Mouse (Mus musculus) hindbrain, embryonic 15.5 days (tissue): Measurements from ENCODE around the gene Olfr646. TPM values are rescaled to one million over a fixed set of nuclear protein-coding genes. Genes with fewer than 3 reads are reported as not detected.

Experiments
- ATAC-seq: fragments of 200-750 bp; cut with Nextera tagmentation; 2 replicates; pipeline ENCODE4 v1.8.0; 2017; ENCODE audit warnings: low read depth, moderate number of reproducible peaks, moderate TSS enrichment; ENCODE audit not compliant: low FRiP score
- H3K27ac ChIP-seq: fragments of 300-500 bp; sonication (generic); replicated peaks from 2 replicates; pipeline ENCODE4 v1.5.1; 2015; ENCODE audit warnings: mild to moderate bottlenecking, inconsistent platforms
- H3K27me3 ChIP-seq: fragments of 300-500 bp; sonication (generic); 2 replicates; pipeline ENCODE4 v1.6.1; 2015; ENCODE audit warnings: control low read depth, inconsistent platforms
- H3K36me3 ChIP-seq: fragments of 300-500 bp; sonication (generic); 2 replicates; pipeline ENCODE4 v1.6.1; 2015; ENCODE audit warnings: control low read depth, inconsistent platforms
- H3K4me1 ChIP-seq: fragments of 300-500 bp; sonication (generic); replicated peaks from 2 replicates; pipeline ENCODE4 v1.6.1; 2015; ENCODE audit warnings: control low read depth, inconsistent platforms
- H3K4me2 ChIP-seq: fragments of 300-500 bp; sonication (generic); 2 replicates; pipeline ENCODE4 v1.6.1; 2015; ENCODE audit warnings: moderate library complexity, mild to moderate bottlenecking, inconsistent platforms
- H3K4me3 ChIP-seq: fragments of 300-500 bp; sonication (generic); 2 replicates; pipeline ENCODE4 v1.5.1; 2015; ENCODE audit warnings: mild to moderate bottlenecking, inconsistent platforms
- H3K9ac ChIP-seq: fragments of 300-500 bp; sonication (generic); 2 replicates; pipeline ENCODE4 v1.6.1; 2015; ENCODE audit warnings: inconsistent platforms
- H3K9me3 ChIP-seq: fragments of 300-500 bp; sonication (generic); 2 replicates; pipeline ENCODE4 v1.6.1; 2016; ENCODE audit warnings: control low read depth, inconsistent platforms
- WGBS: fragments of 180-500 bp; shearing (Covaris S2); methylation state at CpG from one replicate; pipeline ENCODE4 v1.1.7; 2015; 5-methylcytosine and 5-hydroxymethylcytosine counted together
- polyA plus RNA-seq: library from polyadenylated mRNA; unstranded; fragments of >200 nt; fragmentation: Nextera tagmentation; extraction: Ambion mirVana; gene quantifications from 2 replicates; pipeline ENCODE4 v1.2.1, GENCODE M21; 2015

Gene Olfr646
- not detected in 2 replicates for polyA plus RNA-seq

DNA sequence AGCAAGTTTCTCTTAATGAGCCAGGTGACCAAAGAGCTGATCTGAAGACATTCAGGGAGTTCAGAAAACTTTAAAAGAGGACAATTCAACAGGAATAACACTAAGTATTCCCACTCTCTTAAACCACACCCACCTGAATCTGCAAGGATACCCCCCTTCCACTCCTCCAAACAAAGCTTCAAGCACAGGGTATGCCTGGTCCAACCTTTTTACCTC lies at the start of gene Olfr646:
Gene Olfr646, plus strand, starts transcription at position 117 of the 216 bp plus-strand sequence.
- ATAC-seq: no peak
- Histone ChIP-seq H3K27me3 (no peaks in the 10 kb centered on the region), H3K4me3 (no peak within 1 kb of the TSS), H3K9me3 (no peaks in the 10 kb centered on the region), H3K4me2 (no peak within 1 kb of the TSS), H3K9ac (no peak within 1 kb of the TSS), H3K4me1 (no peaks in the 10 kb centered on the region), H3K27ac (no peak within 1 kb of the TSS), H3K36me3 (no peaks in the 10 kb centered on the region)

DNA sequence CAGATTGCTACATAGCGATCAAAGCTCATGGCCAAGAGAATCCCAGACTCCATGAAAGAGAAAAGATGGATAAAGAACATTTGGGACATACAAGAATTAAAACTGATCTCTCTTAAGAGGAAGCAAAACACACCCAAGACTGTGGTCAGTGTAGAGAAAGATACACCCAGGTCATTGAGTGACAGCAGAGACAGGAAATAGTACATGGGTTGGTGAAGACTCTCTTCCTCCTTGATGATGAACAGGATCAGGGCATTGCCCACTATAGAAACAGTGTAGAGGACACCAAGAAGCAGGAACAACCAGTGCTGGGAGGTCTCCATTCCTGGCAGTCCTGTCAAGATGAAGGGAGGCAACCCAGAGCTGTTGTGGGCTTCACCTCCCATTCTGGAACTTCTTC lies 45.5 kb upstream of the Olfr646 start:
- no peak overlapping the region for H3K9ac ChIP-seq
- no peaks in the 10 kb centered on the region for H3K4me1 ChIP-seq
- no peaks in the 10 kb centered on the region for H3K9me3 ChIP-seq
- H3K27ac ChIP-seq: no peak overlapping the region
- no peak overlapping the region for H3K4me2 ChIP-seq
- H3K36me3 ChIP-seq: no peaks in the 10 kb centered on the region
- H3K4me3 ChIP-seq: no peak overlapping the region
- WGBS: 95% methylated on average over 1 of the region's 1 CpGs
- ATAC-seq: no peak
- no peaks in the 10 kb centered on the region for H3K27me3 ChIP-seq

DNA sequence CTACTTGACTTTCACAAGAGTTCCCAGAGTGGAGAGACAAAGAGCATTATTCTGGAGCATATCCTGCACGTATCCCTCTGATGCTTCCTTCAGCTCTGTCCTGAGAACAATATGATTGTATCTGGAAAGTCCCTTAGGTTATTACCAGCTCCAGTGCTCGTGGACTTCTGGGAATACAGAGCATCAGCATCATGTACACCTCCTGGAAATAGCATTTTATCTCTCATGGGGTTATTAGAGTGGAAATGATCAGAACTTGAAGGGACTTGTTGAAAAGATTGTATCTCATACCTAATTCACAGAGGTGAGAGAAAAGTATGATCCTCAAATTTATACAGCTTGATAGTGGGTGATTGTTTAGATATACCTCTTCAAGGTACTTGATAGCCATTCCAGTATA lies 43.3 kb upstream of the Olfr646 start, which contains the start of gene 4930516K23Rik:
Gene 4930516K23Rik, minus strand, starts transcription at position 101 of the 400 bp plus-strand sequence.
- no peaks in the 10 kb centered on the region for H3K27me3 ChIP-seq
- no peak within 1 kb of the TSS for H3K4me2 ChIP-seq
- ATAC-seq: no peak
- no peaks in the 10 kb centered on the region for H3K4me1 ChIP-seq
- H3K4me3 ChIP-seq: no peak within 1 kb of the TSS
- H3K9ac ChIP-seq: no peak within 1 kb of the TSS
- no peaks in the 10 kb centered on the region for H3K9me3 ChIP-seq
- H3K27ac ChIP-seq: no peak within 1 kb of the TSS
- no peaks in the 10 kb centered on the region for H3K36me3 ChIP-seq
- WGBS: 51% methylated on average over 2 of the region's 2 CpGs

DNA sequence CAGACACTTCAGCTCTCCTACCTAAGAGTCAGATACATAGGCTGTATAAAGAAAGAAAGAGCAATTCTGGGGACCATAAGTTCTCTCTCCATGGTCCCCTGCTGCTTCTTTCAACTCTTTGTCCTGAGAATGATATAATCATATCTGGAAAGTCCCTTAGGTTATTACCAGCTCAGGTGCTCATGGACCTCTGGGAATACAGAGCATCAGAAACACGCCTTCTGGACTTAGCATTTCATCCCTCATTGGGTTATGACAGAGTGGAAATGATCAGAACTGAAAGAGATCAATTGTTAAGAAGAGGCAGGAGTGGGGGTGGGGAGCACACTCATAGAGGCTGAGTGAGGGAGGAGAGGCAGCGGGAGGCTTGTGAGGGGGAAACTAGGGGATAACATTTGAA lies 32.9 kb upstream of the Olfr646 start, which contains the start of gene Olfr644:
Gene Olfr644, minus strand, starts transcription at position 101 of the 400 bp plus-strand sequence.
- Histone ChIP-seq H3K4me2 (no peak within 1 kb of the TSS), H3K9ac (no peak within 1 kb of the TSS), H3K4me3 (no peak within 1 kb of the TSS), H3K4me1 (no peaks in the 10 kb centered on the region), H3K36me3 (no peaks in the 10 kb centered on the region), H3K27ac (no peak within 1 kb of the TSS), H3K9me3 (0 out of 2 replicates have a peak, but pooled peaks cover 4% of the 10 kb centered on the region), H3K27me3 (no peaks in the 10 kb centered on the region)
- ATAC-seq: no peak
- 74% methylated on average over 2 of the region's 2 CpGs for WGBS

DNA sequence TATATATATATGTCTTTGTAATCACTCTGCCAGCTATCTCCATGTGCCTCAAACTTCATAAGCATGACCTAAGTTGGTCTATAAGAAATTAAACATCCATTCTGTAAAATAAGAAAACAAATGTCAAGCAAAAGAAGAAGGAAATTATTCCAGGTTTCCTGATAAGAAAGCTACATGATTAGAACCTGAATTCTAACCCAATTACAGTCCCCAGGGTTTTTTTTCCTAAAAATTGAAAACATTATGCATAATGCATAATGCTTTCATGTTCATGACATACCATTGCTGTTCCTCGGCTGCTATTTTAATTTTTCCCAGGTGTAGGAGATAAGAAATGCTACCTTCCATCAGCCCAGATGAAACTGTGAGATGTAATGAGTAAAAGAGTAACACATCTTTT lies 19.3 kb upstream of the Olfr646 start, which contains the start of gene Olfr645:
Gene Olfr645, minus strand, starts transcription at position 101 of the 400 bp plus-strand sequence.
- whole genome bisulfite sequencing: 70% methylated on average over 1 of the region's 1 CpGs
- no peak for ATAC-seq
- Histone ChIP-seq H3K27ac (no peak within 1 kb of the TSS), H3K4me1 (no peaks in the 10 kb centered on the region), H3K4me2 (no peak within 1 kb of the TSS), H3K9me3 (no peaks in the 10 kb centered on the region), H3K9ac (no peak within 1 kb of the TSS), H3K4me3 (no peak within 1 kb of the TSS), H3K27me3 (no peaks in the 10 kb centered on the region), H3K36me3 (no peaks in the 10 kb centered on the region)

DNA sequence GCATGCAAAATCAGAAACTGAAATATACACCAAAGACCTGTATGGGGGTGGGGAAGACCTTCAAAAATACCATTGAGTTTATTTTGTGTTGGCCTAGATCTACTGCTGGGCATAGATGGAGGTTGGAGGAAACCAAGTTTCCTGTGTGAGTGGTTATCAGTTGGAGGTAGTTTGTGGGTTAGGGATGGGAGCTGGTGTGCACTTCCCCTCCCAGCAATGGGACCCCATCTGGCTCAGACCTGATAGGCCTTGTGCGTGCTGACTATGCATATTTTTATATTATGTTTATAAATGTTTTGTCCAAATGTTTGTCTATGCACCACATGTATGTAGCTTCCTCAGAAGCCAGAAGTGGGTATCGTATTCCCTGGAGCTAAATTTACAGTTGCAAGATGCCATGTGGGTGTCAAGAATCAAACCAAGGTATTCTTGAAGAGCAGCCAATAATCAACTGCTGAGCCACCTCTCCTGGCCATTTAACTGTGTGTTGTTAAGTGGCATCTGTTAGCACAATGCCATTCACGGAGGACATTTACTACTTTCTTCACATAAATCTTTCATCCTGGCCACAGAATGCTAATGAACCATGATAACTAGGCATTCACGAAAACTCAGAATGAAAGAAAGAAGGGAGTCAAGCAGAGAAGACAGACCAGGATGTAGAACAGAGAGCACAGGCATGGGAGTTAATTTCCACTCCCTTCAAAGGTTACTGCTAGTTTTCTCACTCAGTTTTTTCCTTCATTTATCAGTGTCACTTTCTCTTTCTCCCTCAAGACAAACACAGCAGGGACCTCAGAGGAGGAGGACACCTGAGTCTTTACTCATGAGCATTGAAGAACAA lies 538 bp upstream of the Olfr646 start:
- 43% methylated on average over 4 of the region's 4 CpGs for WGBS
- ATAC-seq: no peak

DNA sequence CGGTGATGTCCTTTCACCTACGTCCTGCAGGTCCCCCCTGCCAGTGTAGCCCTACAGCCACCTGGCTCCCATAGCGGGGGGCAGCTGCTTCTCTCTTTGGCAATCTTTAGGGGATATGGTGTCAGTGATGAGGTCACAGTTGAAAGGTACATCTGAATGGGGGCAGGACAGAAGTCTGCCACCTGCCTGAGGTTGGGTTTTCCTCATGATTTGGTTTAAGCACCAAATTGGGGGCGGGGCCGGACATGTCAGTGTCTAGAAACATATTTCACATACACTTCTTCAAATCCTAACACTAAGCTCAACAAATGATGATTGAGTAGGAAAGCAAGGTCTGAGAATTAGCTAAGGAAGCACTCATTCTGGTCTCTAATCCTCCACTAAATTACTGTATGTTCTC lies 25.1 kb downstream of the Olfr646 start, which contains the start of gene Ubqln5:
Gene Ubqln5, minus strand, starts transcription at position 101 of the 400 bp plus-strand sequence.
- WGBS: 93% methylated on average over 5 of the region's 5 CpGs
- H3K9ac ChIP-seq: no peak within 1 kb of the TSS
- no peaks in the 10 kb centered on the region for H3K36me3 ChIP-seq
- no peak within 1 kb of the TSS for H3K4me2 ChIP-seq
- H3K4me3 ChIP-seq: no peak within 1 kb of the TSS
- ATAC-seq: no peak
- H3K4me1 ChIP-seq: no peaks in the 10 kb centered on the region
- H3K9me3 ChIP-seq: no peaks in the 10 kb centered on the region
- H3K27ac ChIP-seq: no peak within 1 kb of the TSS
- H3K27me3 ChIP-seq: no peaks in the 10 kb centered on the region

More for the DNA sequence above, 538 bp upstream of the Olfr646 start:
- no peak overlapping the region for H3K4me2 ChIP-seq
- no peaks in the 10 kb centered on the region for H3K9me3 ChIP-seq
- no peaks in the 10 kb centered on the region for H3K4me1 ChIP-seq
- no peaks in the 10 kb centered on the region for H3K36me3 ChIP-seq
- no peak overlapping the region for H3K4me3 ChIP-seq
- H3K27me3 ChIP-seq: no peaks in the 10 kb centered on the region
- no peak overlapping the region for H3K9ac ChIP-seq
- H3K27ac ChIP-seq: no peak overlapping the region

DNA sequence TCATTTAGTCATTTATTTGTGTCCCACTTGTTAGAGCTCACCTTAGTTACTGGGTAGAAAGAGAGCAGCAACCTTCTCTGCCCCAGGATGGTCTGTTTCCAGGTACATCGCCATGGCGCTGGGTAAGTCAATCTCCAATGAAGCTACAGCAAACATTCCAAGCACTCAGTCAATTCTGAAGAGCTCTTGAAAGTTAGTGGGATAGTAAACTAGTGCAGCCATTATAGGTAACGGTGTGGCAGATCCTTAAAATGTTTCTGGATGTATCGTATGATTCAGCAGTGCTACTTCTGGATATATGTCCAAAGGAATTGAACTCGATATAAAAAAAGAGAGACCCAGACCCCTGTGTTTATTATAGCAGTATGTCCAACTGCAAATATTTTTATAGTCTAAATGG lies 32.6 kb downstream of the Olfr646 start, which contains the start of gene Olfr643:
Gene Olfr643, minus strand, starts transcription at position 101 of the 400 bp plus-strand sequence.
- no peaks in the 10 kb centered on the region for H3K27me3 ChIP-seq
- no peak within 1 kb of the TSS for H3K4me3 ChIP-seq
- H3K27ac ChIP-seq: no peak within 1 kb of the TSS
- ATAC-seq: no peak
- 89% methylated on average over 5 of the region's 5 CpGs for WGBS
- no peaks in the 10 kb centered on the region for H3K36me3 ChIP-seq
- no peaks in the 10 kb centered on the region for H3K9me3 ChIP-seq
- no peak within 1 kb of the TSS for H3K4me2 ChIP-seq
- H3K9ac ChIP-seq: no peak within 1 kb of the TSS
- no peaks in the 10 kb centered on the region for H3K4me1 ChIP-seq

DNA sequence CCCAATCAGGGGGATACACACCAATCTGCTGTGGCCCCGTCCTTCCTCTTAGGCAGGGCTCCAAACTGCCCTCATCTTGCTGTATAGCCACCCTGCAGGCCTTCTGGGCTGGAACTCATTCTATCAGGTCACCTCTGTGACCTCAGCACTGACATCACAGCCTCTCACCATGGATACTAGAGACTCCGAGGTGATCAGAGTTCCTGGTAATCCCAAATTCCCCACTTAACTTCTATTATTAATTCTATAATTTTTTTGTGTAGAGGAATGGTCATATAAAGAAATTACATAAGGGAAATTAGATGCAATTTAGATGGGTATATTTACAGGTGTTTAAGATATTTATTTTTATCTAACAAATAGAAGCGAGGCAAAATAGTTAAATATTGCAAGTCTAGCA lies 38.5 kb downstream of the Olfr646 start, which contains the start of gene Ubqln3:
Gene Ubqln3, minus strand, starts transcription at position 101 of the 400 bp plus-strand sequence.
- H3K9me3 ChIP-seq: no peaks in the 10 kb centered on the region
- ATAC-seq: no peak
- WGBS: 79% methylated on average over 3 of the region's 3 CpGs
- no peak within 1 kb of the TSS for H3K4me3 ChIP-seq
- H3K27me3 ChIP-seq: no peaks in the 10 kb centered on the region
- H3K4me1 ChIP-seq: no peaks in the 10 kb centered on the region
- no peak within 1 kb of the TSS for H3K27ac ChIP-seq
- H3K36me3 ChIP-seq: no peaks in the 10 kb centered on the region
- no peak within 1 kb of the TSS for H3K9ac ChIP-seq
- no peak within 1 kb of the TSS for H3K4me2 ChIP-seq

DNA sequence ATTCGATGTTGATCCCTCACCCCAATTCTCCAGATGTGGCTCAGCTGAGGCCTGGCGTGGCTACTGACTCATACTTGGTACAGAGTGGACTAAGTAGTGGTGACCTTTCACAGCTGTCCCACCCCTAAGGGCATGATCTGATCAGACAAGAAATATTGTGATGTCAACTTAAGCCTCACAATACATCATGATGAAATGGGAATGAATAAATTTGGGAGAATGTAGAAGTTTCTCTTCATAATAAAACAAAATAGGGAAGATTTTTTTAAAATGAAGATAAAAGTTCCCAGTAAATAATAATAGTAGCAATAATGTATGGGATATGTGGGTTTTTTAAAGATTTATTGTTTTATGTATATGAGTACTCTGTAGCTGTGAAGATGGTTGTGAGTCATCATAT lies 45.8 kb downstream of the Olfr646 start, which contains the start of gene Ubqlnl:
Gene Ubqlnl, minus strand, starts transcription at position 101 of the 400 bp plus-strand sequence.
- Histone ChIP-seq H3K27me3 (no peaks in the 10 kb centered on the region), H3K36me3 (no peaks in the 10 kb centered on the region), H3K9me3 (no peaks in the 10 kb centered on the region), H3K4me1 (no peaks in the 10 kb centered on the region), H3K4me3 (no peak within 1 kb of the TSS), H3K27ac (no peak within 1 kb of the TSS), H3K4me2 (no peak within 1 kb of the TSS), H3K9ac (no peak within 1 kb of the TSS)
- ATAC-seq: no peak
- 97% methylated on average over 2 of the region's 2 CpGs for WGBS
